Mouse (Mus musculus) thymus, adult 2 months (tissue): ENCODE measurements at regions not wholly inside any gene's neighbourhood (a gene's known extent, or its start where the extent isn't known, plus 50 kb on each side); places are given as distances from the start of the nearest gene placed in this dataset.

Experiments used
- CTCF ChIP-seq: fragments of 200-500 bp; IDR thresholded peaks from 2 replicates; pipeline ENCODE4 v1.5.1; 2012; ENCODE audit warnings: mild to moderate bottlenecking, control low read depth, low read length, moderate library complexity, borderline replicate concordance; ENCODE audit not compliant: control insufficient read depth, poor library complexity, insufficient read depth; ENCODE audit errors: extremely low read depth
- POLR2A ChIP-seq: fragments of 200-500 bp; IDR thresholded peaks from 2 replicates; pipeline ENCODE4 v1.6.1; 2012; ENCODE audit warnings: mild to moderate bottlenecking, low read length, control low read depth, moderate library complexity; ENCODE audit not compliant: control insufficient read depth, poor library complexity, insufficient read depth; ENCODE audit errors: extremely low read depth

DNA sequence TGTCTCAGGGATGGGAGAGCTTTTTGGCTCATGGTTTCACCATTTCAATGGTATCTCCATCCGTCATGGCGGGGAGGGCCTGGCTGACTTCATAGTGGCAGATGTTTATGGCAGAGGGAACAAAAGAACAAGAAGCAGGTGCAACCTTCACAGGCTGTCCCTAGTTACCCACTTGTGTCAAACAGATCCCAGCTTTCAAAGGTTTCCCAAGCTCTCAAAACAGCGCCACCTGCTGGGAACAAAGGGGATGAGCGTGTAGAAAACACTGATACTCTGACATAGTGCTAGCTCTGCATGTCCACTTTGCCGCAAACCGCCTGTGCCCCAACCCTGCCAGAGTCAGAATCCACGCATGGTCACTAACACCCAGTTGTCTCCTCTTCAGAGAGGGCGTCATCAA lies 69.5 kb downstream of the Cryba4 start:
- TF ChIP-seq POLR2A (no peak), CTCF (peak; percentile 48; the same call in 1 of the 2 replicates)
